Mouse (Mus musculus) liver, adult 2 months (tissue): ENCODE measurements around the gene Foxp4. TPM values are rescaled to one million over a fixed set of nuclear protein-coding genes. Genes with fewer than 3 reads are reported as not detected.

Experiments used
- DNase-seq: peaks from one replicate; pipeline ENCODE4 v3.0.0-alpha.2; 2011; ENCODE audit warnings: low read depth, low spot score; ENCODE audit errors: extremely low read depth
- H3K27ac ChIP-seq: fragments of 200-500 bp; replicated peaks from 2 replicates; pipeline ENCODE4 v1.5.1; 2012; ENCODE audit warnings: low read depth, mild to moderate bottlenecking, control low read depth, inconsistent platforms, low read length; ENCODE audit not compliant: insufficient read depth
- H3K27me3 ChIP-seq: fragments of 200-500 bp; 2 replicates; pipeline ENCODE4 v1.6.1; 2012; ENCODE audit warnings: mild to moderate bottlenecking, moderate library complexity, low read length, inconsistent platforms; ENCODE audit not compliant: control insufficient read depth, insufficient read depth
- H3K36me3 ChIP-seq: fragments of 200-500 bp; 2 replicates; pipeline ENCODE4 v1.6.1; 2012; ENCODE audit warnings: low read length, inconsistent platforms; ENCODE audit not compliant: control insufficient read depth, insufficient read depth
- H3K4me1 ChIP-seq: fragments of 200-500 bp; 2 replicates; pipeline ENCODE4 v1.6.1; 2011; ENCODE audit warnings: low read length; ENCODE audit not compliant: control insufficient read depth, insufficient read depth
- H3K4me3 ChIP-seq: fragments of 200-500 bp; 2 replicates; pipeline ENCODE4 v1.5.1; 2011; ENCODE audit warnings: low read depth, mild to moderate bottlenecking, control low read depth, low read length, moderate library complexity; ENCODE audit not compliant: insufficient read depth
- H3K79me2 ChIP-seq: fragments of 200-500 bp; 2 replicates; pipeline ENCODE4 v1.6.1; 2012; ENCODE audit warnings: inconsistent platforms, mild to moderate bottlenecking, low read length, moderate library complexity; ENCODE audit not compliant: control insufficient read depth, insufficient read depth
- H3K9ac ChIP-seq: fragments of 200-500 bp; 2 replicates; pipeline ENCODE4 v1.6.1; 2012; ENCODE audit warnings: low read depth, mild to moderate bottlenecking, control low read depth, inconsistent platforms, low read length
- CTCF ChIP-seq: fragments of 200-500 bp; IDR thresholded peaks from 2 replicates; pipeline ENCODE4 v1.5.1; 2011; ENCODE audit warnings: low read depth, low read length, control low read depth
- POLR2A ChIP-seq: fragments of 200-500 bp; IDR thresholded peaks from 2 replicates; pipeline ENCODE4 v1.6.1; 2011; ENCODE audit warnings: low read length, control low read depth; ENCODE audit not compliant: insufficient read depth; ENCODE audit errors: extremely low read depth
- WGBS: fragments of 180-500 bp; shearing (Covaris S2); methylation state at CpG from one replicate; pipeline ENCODE4 v1.1.7; 2018; 5-methylcytosine and 5-hydroxymethylcytosine counted together
- polyA plus RNA-seq: library from polyadenylated mRNA; depleted of rRNA; stranded (reverse); fragments of >200 nt; gene quantifications from 2 replicates; pipeline ENCODE4 v1.2.3, GENCODE M21; 2012
- total RNA-seq: library from RNA; depleted of rRNA; stranded (reverse); fragments of >200 nt; gene quantifications from 2 replicates; pipeline ENCODE4 v1.2.3, GENCODE M21; 2014

The Foxp4 gene
- total and polyA plus RNA-seq, 2 experiments: 2.0 to 24.6 TPM

- Histone ChIP-seq H3K9ac (no peak overlapping the region), H3K4me3 (no peak overlapping the region), H3K4me1 (no peaks in the 10 kb centered on the region), H3K79me2 (no peaks in the 10 kb centered on the region), H3K27me3 (no peaks in the 10 kb centered on the region), H3K36me3 (no peaks in the 10 kb centered on the region), H3K27ac (no peak overlapping the region)
- DNase-seq: no peak
- no peak for TF ChIP-seq CTCF
- WGBS: 88% methylated on average over 26 of the region's 26 CpGs
These were observed 47.4 kb downstream of the Foxp4 start for GRCm38 (mm10) chr17:47876776-47877714.

GRCm38 (mm10) chr17:47873341-47873791 lies 51.1 kb downstream of the Foxp4 start:
- H3K27ac ChIP-seq: no peak overlapping the region
- 0 out of 2 replicates have a peak overlapping the region, but pooled peaks have one; percentile 19 for H3K4me3 ChIP-seq
- H3K9ac ChIP-seq: no peak overlapping the region
- no peaks in the 10 kb centered on the region for H3K27me3 ChIP-seq
- no peaks in the 10 kb centered on the region for H3K4me1 ChIP-seq
- H3K79me2 ChIP-seq: no peaks in the 10 kb centered on the region
- H3K36me3 ChIP-seq: 0 out of 2 replicates have a peak, but pooled peaks cover 2% of the 10 kb centered on the region
- TF ChIP-seq CTCF (peak; percentile 86), POLR2A (no peak)
- 29% methylated on average over 9 of the region's 9 CpGs for WGBS
- peak; percentile 26 for DNase-seq

- no peak overlapping the region for H3K27ac ChIP-seq
- no peak for DNase-seq
- H3K9ac ChIP-seq: no peak overlapping the region
- H3K4me1 ChIP-seq: no peaks in the 10 kb centered on the region
- WGBS: 97% methylated on average over 31 of the region's 31 CpGs
- no peak for TF ChIP-seq POLR2A
- TF ChIP-seq CTCF: no peak
- H3K4me3 ChIP-seq: no peak overlapping the region
- H3K36me3 ChIP-seq: 0 out of 2 replicates have a peak, but pooled peaks cover 2% of the 10 kb centered on the region
- no peaks in the 10 kb centered on the region for H3K79me2 ChIP-seq
- no peaks in the 10 kb centered on the region for H3K27me3 ChIP-seq
These were observed 52.0 kb downstream of the Foxp4 start for GRCm38 (mm10) chr17:47872311-47873011.

GRCm38 (mm10) chr17:47869874-47870273 lies 54.6 kb downstream of the Foxp4 start:
- H3K27me3 ChIP-seq: no peaks in the 10 kb centered on the region
- no peaks in the 10 kb centered on the region for H3K4me1 ChIP-seq
- TF ChIP-seq CTCF (no peak), POLR2A (no peak)
- H3K4me3 ChIP-seq: no peak overlapping the region
- 0 out of 2 replicates have a peak, but pooled peaks cover 2% of the 10 kb centered on the region for H3K36me3 ChIP-seq
- 94% methylated on average over 10 of the region's 10 CpGs for WGBS
- DNase-seq: no peak
- no peak overlapping the region for H3K27ac ChIP-seq
- no peaks in the 10 kb centered on the region for H3K79me2 ChIP-seq
- no peak overlapping the region for H3K9ac ChIP-seq

GRCm38 (mm10) chr17:47866037-47866436 lies 58.4 kb downstream of the Foxp4 start:
- Histone ChIP-seq H3K36me3 (no peaks in the 10 kb centered on the region), H3K79me2 (no peaks in the 10 kb centered on the region), H3K9ac (no peak overlapping the region), H3K4me3 (no peak overlapping the region), H3K4me1 (no peaks in the 10 kb centered on the region), H3K27me3 (no peaks in the 10 kb centered on the region), H3K27ac (no peak overlapping the region)
- WGBS: 71% methylated on average over 10 of the region's 10 CpGs
- TF ChIP-seq CTCF (no peak), POLR2A (no peak)
- no peak for DNase-seq
